Comparison of ENCODE assay signal across 14 mouse cellular contexts in genomic region chr1:92337450-92337849, GRCm38 (mm10).
DNase-seq lines count a peak whose midpoint lies in the region; ATAC-seq and TF ChIP-seq lines count a peak whose summit lies in the region.
"Had no signal": no experiment of that assay in that cellular context is flagged by ENCODE, and none has a peak within 500 bp of the region (broad histone marks: within the 10 kb centered on the region; RNA-seq: fewer than 3 reads in every experiment).

No protein-coding gene starts in this region.

- H3K4me1 ChIP-seq in lung, postnatal 0 days (ENCODE audit: insufficient read depth, low read depth, low read length), result no peaks in the 10 kb centered on the region
- H3K4me1 ChIP-seq: limb, embryonic 15.5 days had no signal

- H3K4me3 ChIP-seq in lung, postnatal 0 days (ENCODE audit: low read depth, low read length), result no peak overlapping the region
- H3K4me3 ChIP-seq: embryonic facial prominence, embryonic 13.5 days; limb, embryonic 15.5 days; myocyte had no signal

- H3K27me3 ChIP-seq in lung, postnatal 0 days (replicated peaks; ENCODE audit: insufficient read depth, low read length), result no peaks in the 10 kb centered on the region
- H3K27me3 ChIP-seq: embryonic facial prominence, embryonic 13.5 days; limb, embryonic 15.5 days had no signal

- no peak overlapping the region for H3K9ac ChIP-seq in lung, postnatal 0 days (replicated peaks; ENCODE audit: low read depth)
- H3K9ac ChIP-seq: embryonic facial prominence, embryonic 13.5 days; limb, embryonic 15.5 days had no signal

- H3K4me2 ChIP-seq in lung, postnatal 0 days (replicated peaks; ENCODE audit: low read depth, low read length), result no peak overlapping the region
- H3K4me2 ChIP-seq: embryonic facial prominence, embryonic 13.5 days; limb, embryonic 15.5 days had no signal

- no peaks in the 10 kb centered on the region for H3K9me3 ChIP-seq in lung, postnatal 0 days (ENCODE audit: low read length)
- H3K9me3 ChIP-seq: embryonic facial prominence, embryonic 13.5 days; limb, embryonic 15.5 days had no signal

- no peak for TF ChIP-seq EP300 in lung, postnatal 0 days (IDR thresholded peaks at IDR 0.05)

- peak; percentile 95 for DNase-seq in heart, adult 11 months
- DNase-seq in heart, postnatal 25 days (ENCODE audit: low spot score), result no peak
- DNase-seq in lung, postnatal 0 days (ENCODE audit: low spot score), result peak; percentile 32
- DNase-seq in lung, postnatal 4 days, result no peak
- DNase-seq in hindlimb bud, embryonic 11.5 days (ENCODE audit: extremely low spot score, low read depth, low spot score), result peak; percentile 41
- DNase-seq in layer of hippocampus, adult 9-11 months, result no peak
- no peak for DNase-seq in urinary bladder, postnatal 25 days (ENCODE audit: low spot score)
- no peak for DNase-seq in liver
- DNase-seq: cerebellum, adult 11 months; kidney, adult 11 months had no signal

- intact Hi-C loops in heart, postnatal 25 days (cut with DNase I), result no loop called here

- H3K36me3 ChIP-seq in lung, postnatal 0 days (ENCODE audit: insufficient read depth, low read length), result no peaks in the 10 kb centered on the region
- H3K36me3 ChIP-seq: embryonic facial prominence, embryonic 13.5 days; limb, embryonic 15.5 days had no signal

- ATAC-seq in lung, postnatal 0 days, result peak; percentile 47
- ATAC-seq: forebrain, embryonic 16.5 days had no signal

- no peak overlapping the region for H3K27ac ChIP-seq in lung, postnatal 0 days (ENCODE audit: low read length)
- H3K27ac ChIP-seq: limb, embryonic 15.5 days had no signal

- TF ChIP-seq CTCF in lung, postnatal 0 days (IDR thresholded peaks at IDR 0.05), result no peak

- 35% methylated on average over 8 of the region's 8 CpGs for WGBS in lung, postnatal 0 days

Comparison
In these comparisons a context has a peak if more than half of its experiments do, and no peak if none do; other contexts are left out.
1. DNase-seq: peak in heart, adult 11 months (single experiment), lung, postnatal 0 days (single experiment) and hindlimb bud, embryonic 11.5 days (single experiment); none in heart, postnatal 25 days (single experiment), lung, postnatal 4 days (0 of 2), layer of hippocampus, adult 9-11 months (single experiment), urinary bladder, postnatal 25 days (single experiment) and liver (single experiment).